Mouse (Mus musculus): ENCODE measurements around the gene Tomm40l. TPM values are rescaled to one million over a fixed set of nuclear protein-coding genes. Genes with fewer than 3 reads are reported as not detected.

Gene Tomm40l
- polyA plus RNA-seq, 1 experiment from 2014 or later: 11.8 TPM

GRCm38 (mm10) chr1:171205704-171206493 is 16.4 kb downstream of the Tomm40l start:
- no peaks in the 10 kb centered on the region for H3K9me3 ChIP-seq (replicated peaks; ENCODE audit: control insufficient read depth, low read length)
- H3K4me3 ChIP-seq (ENCODE audit: low read depth, low read length): no peak overlapping the region
- no peaks in the 10 kb centered on the region; the same call in none of the 2 replicates for H3K4me1 ChIP-seq (ENCODE audit: control insufficient read depth, low read depth, low read length)
- no peak overlapping the region for H3K27ac ChIP-seq (ENCODE audit: low read length)
- H3K4me2 ChIP-seq (ENCODE audit: low read depth, low read length): no peak overlapping the region
- H3K36me3 ChIP-seq (ENCODE audit: control insufficient read depth, insufficient read depth): no peaks in the 10 kb centered on the region
- WGBS (ENCODE audit: insufficient replicate concordance): 52% methylated on average over 6 of the region's 6 CpGs
- H3K27me3 ChIP-seq (ENCODE audit: control insufficient read depth, insufficient read depth, low read depth, low read length): no peaks in the 10 kb centered on the region
- ATAC-seq (ENCODE audit: low read depth): no peak
- no peak overlapping the region for H3K9ac ChIP-seq (ENCODE audit: low read depth, low read length)

- H3K4me3 ChIP-seq (ENCODE audit: low read depth, low read length): no peak overlapping the region
- peak; percentile 94 for ATAC-seq (ENCODE audit: low read depth)
- 0 out of 2 replicates have a peak overlapping the region, but pooled peaks have one; percentile 27 for H3K4me2 ChIP-seq (ENCODE audit: low read depth, low read length)
- H3K36me3 ChIP-seq (ENCODE audit: control insufficient read depth, insufficient read depth): no peaks in the 10 kb centered on the region
- H3K9ac ChIP-seq (ENCODE audit: low read depth, low read length): no peak overlapping the region
- H3K4me1 ChIP-seq (ENCODE audit: control insufficient read depth, low read depth, low read length): no peaks in the 10 kb centered on the region; the same call in 1 of the 2 replicates
- H3K27me3 ChIP-seq (ENCODE audit: control insufficient read depth, insufficient read depth, low read depth, low read length): no peaks in the 10 kb centered on the region
- WGBS (ENCODE audit: insufficient replicate concordance): 64% methylated on average over 7 of the region's 7 CpGs
- H3K27ac ChIP-seq (ENCODE audit: low read length): peak overlapping the region; percentile 74; the same call in 1 of the 2 replicates
- no peaks in the 10 kb centered on the region for H3K9me3 ChIP-seq (replicated peaks; ENCODE audit: control insufficient read depth, low read length)
Measured at GRCm38 (mm10) chr1:171204249-171204644, 18.1 kb downstream of the Tomm40l start.

GRCm38 (mm10) chr1:171203471-171204248 is 18.7 kb downstream of the Tomm40l start:
- H3K27me3 ChIP-seq (ENCODE audit: control insufficient read depth, insufficient read depth, low read depth, low read length): no peaks in the 10 kb centered on the region
- H3K4me3 ChIP-seq (ENCODE audit: low read depth, low read length): no peak overlapping the region
- 43% methylated on average over 10 of the region's 11 CpGs for WGBS (ENCODE audit: insufficient replicate concordance)
- H3K4me1 ChIP-seq (ENCODE audit: control insufficient read depth, low read depth, low read length): no peaks in the 10 kb centered on the region; the same call in 1 of the 2 replicates
- ATAC-seq (ENCODE audit: low read depth): peak; percentile 43; the same call in 1 of the 2 replicates
- H3K9me3 ChIP-seq (replicated peaks; ENCODE audit: control insufficient read depth, low read length): no peaks in the 10 kb centered on the region
- peak overlapping the region; percentile 74 for H3K27ac ChIP-seq (ENCODE audit: low read length)
- H3K9ac ChIP-seq (ENCODE audit: low read depth, low read length): no peak overlapping the region
- H3K4me2 ChIP-seq (ENCODE audit: low read depth, low read length): peak overlapping the region; percentile 27; the same call in 1 of the 2 replicates
- no peaks in the 10 kb centered on the region for H3K36me3 ChIP-seq (ENCODE audit: control insufficient read depth, insufficient read depth)

- Histone ChIP-seq H3K27ac (ENCODE audit: low read length) (no peak overlapping the region), H3K4me2 (ENCODE audit: low read depth, low read length) (no peak overlapping the region), H3K4me3 (ENCODE audit: low read depth, low read length) (no peak overlapping the region), H3K9me3 (replicated peaks; ENCODE audit: control insufficient read depth, low read length) (no peaks in the 10 kb centered on the region), H3K27me3 (ENCODE audit: control insufficient read depth, insufficient read depth, low read depth, low read length) (peaks cover 16% of the 10 kb centered on the region), H3K9ac (ENCODE audit: low read depth, low read length) (no peak overlapping the region), H3K4me1 (ENCODE audit: control insufficient read depth, low read depth, low read length) (no peaks in the 10 kb centered on the region; the same call in 1 of the 2 replicates), H3K36me3 (ENCODE audit: control insufficient read depth, insufficient read depth) (no peaks in the 10 kb centered on the region)
- 68% methylated on average over 1 of the region's 1 CpGs for WGBS (ENCODE audit: insufficient replicate concordance)
- no peak for ATAC-seq (ENCODE audit: low read depth)
Measured at GRCm38 (mm10) chr1:171200769-171201168, 21.5 kb downstream of the Tomm40l start.

- no peak for ATAC-seq (ENCODE audit: low read depth)
Measured at GRCm38 (mm10) chr1:171199532-171199931, 22.8 kb downstream of the Tomm40l start.

GRCm38 (mm10) chr1:171195887-171196397 is 26.4 kb downstream of the Tomm40l start, which contains the start of gene Pcp4l1:
Gene Pcp4l1 (minus strand): TSS chr1:171196268.
- no peaks in the 10 kb centered on the region for H3K9me3 ChIP-seq (replicated peaks; ENCODE audit: control insufficient read depth, low read length)
- H3K4me1 ChIP-seq (ENCODE audit: control insufficient read depth, low read depth, low read length): no peaks in the 10 kb centered on the region
- peak within 1 kb of the TSS; percentile 54 for H3K4me3 ChIP-seq (ENCODE audit: low read depth, low read length)
- peak; percentile 70 for ATAC-seq (ENCODE audit: low read depth)
- WGBS (ENCODE audit: insufficient replicate concordance): under 1% methylated on average over 33 of the region's 33 CpGs
- peaks cover 54% of the 10 kb centered on the region for H3K27me3 ChIP-seq (ENCODE audit: control insufficient read depth, insufficient read depth, low read depth, low read length)
- H3K36me3 ChIP-seq (ENCODE audit: control insufficient read depth, insufficient read depth): no peaks in the 10 kb centered on the region
- no peak within 1 kb of the TSS for H3K27ac ChIP-seq (ENCODE audit: low read length)
- H3K4me2 ChIP-seq (ENCODE audit: low read depth, low read length): peak within 1 kb of the TSS; percentile 62
- no peak within 1 kb of the TSS; the same call in 1 of the 2 replicates for H3K9ac ChIP-seq (ENCODE audit: low read depth, low read length)

More at GRCm38 (mm10) chr1:171199532-171199931, 22.8 kb downstream of the Tomm40l start:
- Histone ChIP-seq H3K27ac (ENCODE audit: low read length) (no peak overlapping the region), H3K4me3 (ENCODE audit: low read depth, low read length) (no peak overlapping the region), H3K9ac (ENCODE audit: low read depth, low read length) (no peak overlapping the region), H3K36me3 (ENCODE audit: control insufficient read depth, insufficient read depth) (no peaks in the 10 kb centered on the region), H3K27me3 (ENCODE audit: control insufficient read depth, insufficient read depth, low read depth, low read length) (peaks cover 29% of the 10 kb centered on the region), H3K4me2 (ENCODE audit: low read depth, low read length) (no peak overlapping the region), H3K9me3 (replicated peaks; ENCODE audit: control insufficient read depth, low read length) (no peaks in the 10 kb centered on the region), H3K4me1 (ENCODE audit: control insufficient read depth, low read depth, low read length) (no peaks in the 10 kb centered on the region)
- WGBS (ENCODE audit: insufficient replicate concordance): 35% methylated on average over 1 of the region's 1 CpGs

- Histone ChIP-seq H3K36me3 (ENCODE audit: control insufficient read depth, insufficient read depth) (no peaks in the 10 kb centered on the region), H3K4me1 (ENCODE audit: control insufficient read depth, low read depth, low read length) (no peaks in the 10 kb centered on the region), H3K9ac (ENCODE audit: low read depth, low read length) (no peak overlapping the region), H3K4me2 (ENCODE audit: low read depth, low read length) (peak overlapping the region; percentile 62), H3K27ac (ENCODE audit: low read length) (no peak overlapping the region), H3K4me3 (ENCODE audit: low read depth, low read length) (peak overlapping the region; percentile 54), H3K9me3 (replicated peaks; ENCODE audit: control insufficient read depth, low read length) (no peaks in the 10 kb centered on the region), H3K27me3 (ENCODE audit: control insufficient read depth, insufficient read depth, low read depth, low read length) (peaks cover 54% of the 10 kb centered on the region)
- WGBS (ENCODE audit: insufficient replicate concordance): 10% methylated on average over 20 of the region's 20 CpGs
- no peak for ATAC-seq (ENCODE audit: low read depth)
Measured at GRCm38 (mm10) chr1:171195046-171195822, 27.1 kb downstream of the Tomm40l start.
